Mouse (Mus musculus) mouse embryonic stem cell (cell line): Measurements from ENCODE around the gene Ism2.
"Not testable (repeated sequence)": the region's sequence is repeated elsewhere in the genome, so short reads cannot be mapped to it uniquely, and the experiment has no call there.

Experiments used
- in situ Hi-C, 2 experiments: fragments of 300-500 bp; cut with MboI; formaldehyde crosslinking; loops; 1 replicate in 1 of 2; 3 replicates in 1 of 2; pipeline ENCODE4 v1.14.3; 2019 to 2020; ENCODE audit warnings: low sequenced_read_pairs in 2 of 2, low pct_unique_long_range_greater_than_20kb in 1 of 2, mixed read lengths in 1 of 2; ENCODE audit not compliant: unreplicated experiment in 1 of 2

Ism2 gene

DNA sequence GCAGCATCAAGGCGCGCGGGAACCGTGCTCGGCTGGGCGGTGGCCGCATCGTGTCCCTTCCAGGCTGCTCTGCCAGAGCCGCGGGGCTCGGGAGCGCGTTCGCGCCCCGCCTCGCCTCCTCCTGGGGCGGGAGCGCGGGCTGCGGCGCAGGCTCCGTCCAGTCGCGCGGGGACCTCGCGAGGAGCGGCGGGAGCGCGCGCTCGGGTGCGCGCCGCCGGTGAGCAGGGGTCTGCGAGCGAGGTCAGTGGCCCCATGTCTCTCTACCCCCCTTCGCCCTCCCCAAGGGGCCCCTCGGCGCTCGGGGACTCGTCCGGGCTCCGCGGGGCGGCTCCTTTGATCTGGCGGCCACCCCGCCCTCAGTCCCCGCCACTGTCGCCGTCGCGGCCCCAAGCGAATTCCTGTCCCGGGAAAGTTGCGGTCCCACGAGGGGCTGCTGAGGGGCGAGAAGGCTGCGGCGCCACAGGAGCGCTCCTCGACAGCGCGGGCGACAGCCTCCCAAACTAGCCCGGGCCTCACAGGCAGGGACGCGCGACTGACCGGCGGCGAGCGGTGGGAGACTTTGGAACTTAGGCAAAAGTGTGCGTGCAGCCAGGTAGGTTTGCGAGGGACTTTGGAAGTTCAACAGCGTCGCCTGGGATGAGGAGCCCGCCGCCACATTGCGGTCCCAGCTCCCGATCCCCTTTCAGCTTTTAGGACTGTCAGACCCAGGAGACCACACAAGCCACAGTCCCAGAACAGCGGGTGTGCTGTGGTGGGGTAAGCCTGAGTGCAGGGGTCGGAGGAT is at the start of gene Ism2:
Gene Ism2 (minus strand): TSS at position 49 of the 784 bp plus-strand sequence.
- in situ Hi-C loops: no loop called here

GRCm38 (mm10) chr12:87348029-87348428 is 48.5 kb upstream of the Ism2 start:
- in situ Hi-C loops: no loop called here

DNA sequence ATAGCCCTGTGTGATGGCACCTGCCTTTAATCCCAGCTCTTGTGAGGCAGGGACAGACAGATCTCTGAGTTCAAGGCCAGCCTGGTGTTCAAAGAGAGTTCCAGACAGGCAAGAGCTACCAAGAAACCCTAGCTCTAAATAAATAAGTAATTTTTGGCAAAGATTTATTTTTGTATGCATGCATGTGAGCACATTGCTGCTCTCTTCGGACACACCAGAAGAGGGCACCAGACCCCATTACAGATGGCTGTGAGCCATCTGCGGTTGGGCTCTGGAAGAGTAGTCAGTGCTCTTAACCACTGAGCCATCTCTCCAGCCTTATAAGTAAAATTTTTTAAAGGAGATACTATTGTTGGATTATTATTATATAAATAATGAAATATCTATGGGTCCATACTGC is 48.0 kb upstream of the Ism2 start:
- in situ Hi-C loops: no loop called here

- in situ Hi-C loops: no loop called here
Observed at GRCm38 (mm10) chr12:87343084-87343605, 43.6 kb upstream of the Ism2 start.

- in situ Hi-C loops: no loop called here
Observed at GRCm38 (mm10) chr12:87338082-87338481, 38.6 kb upstream of the Ism2 start.

DNA sequence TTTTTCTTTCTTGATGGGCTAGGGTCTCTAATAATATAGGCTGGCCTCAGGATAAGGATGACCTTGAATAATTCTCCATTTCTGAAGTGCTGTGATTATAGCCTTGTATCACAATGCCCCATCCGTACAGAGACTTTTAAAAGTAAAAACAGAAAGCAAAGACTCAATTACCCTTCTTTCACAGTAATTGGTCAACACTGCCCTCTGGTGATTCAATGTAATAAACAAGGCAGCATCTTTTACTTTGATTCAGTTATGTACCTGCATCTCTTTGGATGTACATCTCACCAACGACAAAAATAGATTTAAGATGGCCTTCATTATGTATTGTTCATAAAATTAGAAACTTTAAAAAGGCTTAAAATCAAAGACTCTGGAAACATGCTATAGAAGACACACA is 35.4 kb upstream of the Ism2 start:
- in situ Hi-C loops: loop anchor here in 1 of 2 experiments (5.0 kb wide), 1 partner anchor 58 kb away; no protein-coding TSS in a partner anchor

GRCm38 (mm10) chr12:87333794-87334193 is 34.3 kb upstream of the Ism2 start:
- in situ Hi-C loops: loop anchor here in 1 of 2 experiments (5.0 kb wide), 1 partner anchor 56 kb away; no protein-coding TSS in a partner anchor

GRCm38 (mm10) chr12:87332511-87332910 is 33.0 kb upstream of the Ism2 start:
- in situ Hi-C loops: loop anchor here in 1 of 2 experiments (5.0 kb wide), 1 partner anchor 55 kb away; no protein-coding TSS in a partner anchor

DNA sequence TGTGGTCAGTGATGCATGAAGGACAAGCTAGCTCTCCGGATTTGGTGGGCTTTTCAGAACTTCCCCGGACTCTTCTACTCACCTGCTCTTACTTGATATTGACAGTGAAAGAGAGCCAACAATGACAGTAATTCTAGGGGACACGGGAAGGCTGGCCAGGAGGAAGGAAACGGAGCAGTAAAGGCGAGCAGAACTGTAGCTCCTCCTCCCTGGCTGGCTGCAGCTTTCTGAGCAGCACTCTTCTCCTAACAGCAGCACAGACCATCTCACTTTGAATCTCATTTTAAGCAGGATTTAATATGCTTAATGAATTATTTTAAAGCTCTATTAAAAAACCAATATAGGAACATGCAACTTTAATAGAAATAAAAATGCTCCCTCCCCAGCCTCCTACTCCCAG is 32.4 kb upstream of the Ism2 start:
- in situ Hi-C loops: loop anchor here in 1 of 2 experiments (5.0 kb wide), 1 partner anchor 55 kb away; no protein-coding TSS in a partner anchor

- in situ Hi-C loops: loop anchor here in 1 of 2 experiments (5.0 kb wide), 1 partner anchor 54 kb away; no protein-coding TSS in a partner anchor
Observed at GRCm38 (mm10) chr12:87331053-87331456, 31.6 kb upstream of the Ism2 start.

DNA sequence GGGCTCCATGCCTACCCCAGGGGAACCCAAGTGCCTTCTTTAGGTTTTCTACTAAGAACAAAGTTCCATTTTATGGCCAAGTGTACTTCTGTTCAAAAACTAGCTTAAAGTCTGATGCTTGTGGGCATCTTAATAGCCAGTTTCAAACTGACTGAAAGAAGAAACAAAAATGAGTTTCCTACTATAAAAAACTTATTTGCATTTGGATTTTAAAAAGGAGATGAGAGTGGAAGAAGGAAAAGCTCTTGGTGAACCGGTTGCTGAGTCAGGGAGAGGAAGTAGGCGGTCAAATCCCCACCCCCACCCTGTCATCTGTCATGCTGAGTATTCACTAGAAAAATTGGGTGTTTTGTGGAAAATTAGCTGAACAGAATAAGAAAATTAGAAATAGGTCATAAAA is 30.7 kb upstream of the Ism2 start:
- in situ Hi-C loops: loop anchor here in 1 of 2 experiments (5.0 kb wide), 1 partner anchor 53 kb away; no protein-coding TSS in a partner anchor

- in situ Hi-C loops: no loop called here
Observed at GRCm38 (mm10) chr12:87328025-87328424, 28.5 kb upstream of the Ism2 start.

DNA sequence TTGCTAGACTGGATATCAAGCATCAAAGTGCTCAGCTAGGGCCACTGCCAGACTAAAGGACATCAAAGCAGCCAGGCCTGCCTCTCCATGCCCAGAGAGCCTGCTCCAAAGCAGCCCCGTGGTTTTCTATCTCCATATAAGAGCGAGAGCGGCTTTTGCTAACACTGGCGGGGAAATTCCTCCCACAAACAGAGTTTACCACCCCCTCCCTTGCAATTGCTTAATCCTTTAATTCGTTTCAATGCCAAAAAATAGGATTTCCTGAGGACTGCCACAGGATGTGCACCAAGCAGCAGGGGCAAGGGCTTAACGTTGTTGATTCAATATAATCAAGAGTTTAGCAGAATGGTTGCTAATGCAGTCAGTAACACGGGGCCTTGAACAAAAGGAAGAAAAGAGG is 28.1 kb upstream of the Ism2 start:
- in situ Hi-C loops: no loop called here

GRCm38 (mm10) chr12:87325452-87325851 is 25.9 kb upstream of the Ism2 start:
- in situ Hi-C loops: no loop called here

GRCm38 (mm10) chr12:87319229-87319628 is 19.7 kb upstream of the Ism2 start:
- in situ Hi-C loops: no loop called here

GRCm38 (mm10) chr12:87317951-87318350 is 18.4 kb upstream of the Ism2 start:
- in situ Hi-C loops: no loop called here

DNA sequence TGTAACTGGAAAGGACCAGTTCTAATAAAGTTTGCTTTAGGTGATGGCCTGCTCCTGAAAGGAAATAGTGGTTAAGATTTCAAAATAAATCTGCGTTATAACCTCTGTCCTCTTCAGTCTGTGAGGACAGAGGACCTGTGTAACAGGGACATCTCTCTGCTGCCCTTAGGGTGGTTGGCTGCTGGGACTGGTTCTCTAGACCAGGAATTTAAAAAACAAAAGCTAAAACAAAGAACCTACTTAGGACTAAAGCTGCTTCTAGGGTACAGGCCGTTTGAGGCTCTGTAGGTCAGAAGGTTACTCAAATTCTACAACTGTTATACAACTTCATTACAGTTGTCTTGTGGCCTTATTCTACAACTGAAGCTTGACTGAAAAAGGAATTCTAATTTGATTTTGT is 13.6 kb upstream of the Ism2 start:
- in situ Hi-C loops: no loop called here

DNA sequence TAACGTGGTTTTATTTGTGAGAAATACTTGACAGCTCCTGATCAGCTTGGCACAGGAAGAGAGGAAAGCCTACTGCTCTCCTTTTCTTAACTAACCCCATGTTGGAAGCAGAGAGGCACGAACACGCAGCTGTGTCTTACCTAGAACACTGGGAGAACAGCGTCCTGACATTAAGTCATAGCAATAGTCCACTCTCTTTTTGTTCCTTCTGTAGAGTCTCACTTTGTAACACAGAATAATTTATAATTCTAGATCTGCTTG is 7.0 kb upstream of the Ism2 start:
- in situ Hi-C loops: not testable (repeated sequence)

DNA sequence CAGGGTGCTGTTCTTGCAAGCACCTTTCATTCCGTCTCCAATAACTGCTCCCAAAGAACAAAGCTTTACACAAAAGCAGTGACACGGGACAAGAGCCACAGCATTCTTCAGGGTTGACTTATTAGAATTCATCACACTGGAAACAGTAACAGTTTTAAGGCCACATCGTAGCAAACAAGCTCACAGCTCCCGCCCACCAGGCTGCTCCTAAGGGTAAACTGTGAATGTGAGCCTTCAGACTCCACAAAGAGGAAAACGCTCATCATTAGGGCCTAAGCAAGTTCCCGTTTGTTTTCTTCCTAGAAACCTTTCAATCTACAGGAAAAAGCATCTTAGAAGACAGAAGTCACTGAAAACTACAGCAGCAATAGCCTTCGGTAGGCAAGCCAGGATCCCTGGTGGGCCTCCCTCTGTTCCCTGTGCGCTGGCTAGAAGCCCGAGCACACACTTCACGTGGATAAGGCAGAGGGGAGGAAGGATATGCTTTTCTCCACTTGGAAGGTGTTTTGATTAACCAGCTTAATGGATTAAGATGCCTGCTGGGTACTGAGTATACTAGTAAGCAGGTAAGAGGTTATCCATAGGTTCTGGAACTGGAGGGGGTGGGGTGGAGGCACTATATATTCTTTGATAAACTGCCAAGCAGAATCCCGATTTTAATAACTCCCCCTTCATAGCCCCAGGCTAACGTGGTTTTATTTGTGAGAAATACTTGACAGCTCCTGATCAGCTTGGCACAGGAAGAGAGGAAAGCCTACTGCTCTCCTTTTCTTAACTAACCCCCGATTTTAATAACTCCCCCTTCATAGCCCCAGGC is 6.5 kb upstream of the Ism2 start:
- in situ Hi-C loops: no loop called here
